Mouse (Mus musculus): ENCODE measurements around the gene Ppfia2. TPM values are rescaled to one million over a fixed set of nuclear protein-coding genes. Genes with fewer than 3 reads are reported as not detected.
A peak's percentile ranks its signal among the peaks of the same experiment; 100 is the strongest.

Gene Ppfia2
- total RNA-seq (2021): 1 to 10 TPM in 1 of 2 experiments, under 1 TPM in 1; 0.35 to 1.1 TPM
- long read RNA-seq, experiment 1: 0 reads
- long read RNA-seq, experiment 2: 0 reads

DNA sequence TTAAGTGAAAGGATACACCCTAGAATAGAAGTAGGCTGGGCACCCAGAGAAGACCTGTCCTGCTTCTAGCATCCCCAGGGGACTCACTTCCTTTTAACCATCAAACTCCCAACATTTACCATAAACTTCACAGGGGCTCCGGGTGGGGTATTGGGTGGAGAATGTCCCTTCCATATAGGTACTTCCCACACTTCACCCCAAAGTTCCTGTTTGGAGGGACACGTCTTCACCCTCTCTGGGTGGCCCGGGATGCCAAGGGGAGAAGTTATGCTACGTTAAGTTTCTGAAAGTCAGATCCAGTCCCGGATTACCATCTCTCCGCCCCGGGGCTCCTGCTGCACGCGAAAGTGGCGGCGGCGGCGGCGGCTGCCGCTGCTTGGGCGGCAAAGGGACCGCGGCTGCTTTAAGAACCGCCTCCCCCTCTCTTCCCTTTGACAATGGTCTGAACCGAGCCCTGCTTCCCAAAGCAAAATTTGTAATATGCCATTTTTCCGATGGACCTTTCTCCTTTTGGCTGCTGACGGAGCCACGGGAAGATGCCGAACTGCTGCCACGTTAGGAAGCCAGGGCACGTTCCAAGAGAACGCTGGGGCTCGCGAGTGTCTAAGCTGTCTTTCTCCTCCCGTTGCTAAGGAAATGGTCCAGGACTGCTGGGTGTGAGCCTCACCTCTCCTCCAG lies at the start of gene Ppfia2:
Ppfia2 (plus strand) TSS at position 485 of the 678 bp plus-strand sequence.
- DNase-seq: peak; percentile 18

DNA sequence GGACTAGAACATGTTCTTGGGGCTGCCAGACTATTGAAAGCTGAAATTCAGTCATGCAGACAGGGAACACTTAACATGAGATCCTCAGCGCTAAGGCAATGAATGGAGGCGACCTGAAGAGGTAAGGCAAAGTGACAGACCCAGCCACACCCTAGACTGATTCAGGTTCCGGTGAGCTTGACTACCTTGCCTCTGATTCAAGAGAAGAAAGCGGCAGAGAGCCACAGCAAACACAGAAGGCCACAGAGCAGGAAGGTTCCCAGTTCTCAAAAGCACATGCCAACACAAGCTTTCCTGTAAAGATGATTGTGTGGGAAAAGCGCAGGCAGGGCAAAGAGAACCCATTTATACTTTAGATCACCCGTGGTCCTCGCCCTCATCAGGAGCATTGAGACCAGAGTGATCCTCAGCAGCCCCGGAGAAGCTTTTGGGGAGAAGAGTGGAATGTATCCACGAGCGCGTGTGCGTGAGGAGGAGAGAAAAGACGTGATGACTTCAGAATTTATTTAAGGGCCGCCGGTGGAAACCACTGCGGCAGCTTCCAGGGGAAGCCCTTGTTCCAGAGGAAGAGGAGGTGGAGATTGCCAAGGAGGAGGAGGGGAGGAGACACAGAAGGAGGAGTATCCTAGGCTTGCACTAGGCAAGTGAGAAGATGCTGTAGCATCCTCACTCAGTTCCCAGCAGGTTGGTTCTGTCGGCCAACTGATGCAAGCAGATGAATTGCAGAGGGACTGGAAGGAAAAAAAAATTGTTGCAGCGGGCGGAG lies 1.0 kb upstream of the Ppfia2 start:
- no peak for DNase-seq

DNA sequence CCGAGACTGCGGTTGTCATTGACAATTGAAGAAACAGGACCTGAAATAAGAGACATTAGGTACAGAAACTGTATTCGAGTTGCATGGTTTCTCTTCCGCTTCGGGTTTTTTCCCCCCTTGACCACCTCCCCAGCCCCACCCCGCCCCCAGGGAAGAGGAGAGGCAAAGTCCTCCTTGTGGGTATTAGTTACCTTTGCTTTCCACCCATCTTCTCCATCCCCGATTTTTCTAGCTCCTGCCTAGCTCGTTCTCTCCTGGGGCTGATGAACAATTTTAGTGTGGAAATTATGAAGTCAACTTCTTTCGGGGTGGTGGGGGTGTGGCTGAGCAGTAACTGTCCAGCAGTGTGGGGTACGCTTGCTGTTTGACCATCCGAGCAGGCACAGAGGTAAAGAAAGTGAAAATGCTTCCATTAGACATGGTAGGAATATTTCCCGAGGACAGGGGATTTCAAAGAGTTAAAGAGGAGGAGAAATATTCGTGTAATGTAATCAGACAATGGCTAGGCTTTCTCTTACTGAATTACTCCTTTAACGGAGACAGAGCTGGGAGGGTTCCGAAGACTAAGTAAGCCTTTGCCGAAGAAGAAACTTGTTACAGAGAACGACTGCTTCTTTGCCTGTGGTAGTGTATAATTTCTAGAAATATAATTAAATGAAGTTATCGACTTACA lies 530 bp downstream of the Ppfia2 start:
- DNase-seq: no peak

DNA sequence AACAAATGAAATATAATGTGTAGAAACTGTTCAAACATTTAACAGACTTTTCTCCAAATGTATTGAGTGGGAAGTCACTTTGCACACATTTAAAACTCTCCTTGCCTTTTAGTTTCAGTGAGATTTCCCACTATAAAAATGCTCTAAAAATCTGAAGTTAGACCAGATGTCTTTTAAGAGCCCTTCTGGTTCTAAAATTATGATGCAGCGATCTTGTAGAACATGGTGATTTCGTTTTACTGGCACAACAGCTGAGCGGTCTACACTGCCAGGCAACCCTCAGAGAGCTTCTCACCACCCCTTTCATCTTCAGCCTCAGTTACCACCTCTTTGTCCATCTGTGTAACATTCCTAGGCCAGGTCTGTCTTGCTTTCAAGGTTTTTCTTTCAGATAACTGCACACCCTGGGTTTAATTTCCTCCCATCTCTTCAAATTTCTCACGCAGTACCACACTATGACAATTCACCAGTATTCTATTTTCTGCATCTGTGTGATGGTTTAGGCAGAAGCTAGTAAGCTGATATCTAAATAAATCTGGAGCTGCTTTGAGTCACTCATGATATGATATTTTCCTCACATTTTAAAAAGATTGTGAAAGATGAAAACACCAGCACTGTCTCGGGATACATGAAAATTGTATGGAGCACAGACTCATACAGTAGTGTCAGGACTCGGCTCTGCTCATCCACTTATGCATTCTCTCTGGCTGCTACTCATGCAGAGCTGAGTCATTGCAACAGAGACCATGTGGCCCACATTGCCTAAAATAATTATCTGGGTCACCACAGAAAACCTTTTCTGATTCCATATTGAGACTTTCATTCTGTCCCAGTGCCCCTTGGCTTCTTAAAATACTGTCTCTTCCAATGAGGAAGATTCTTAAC lies 39.4 kb downstream of the Ppfia2 start:
- no peak for DNase-seq

DNA sequence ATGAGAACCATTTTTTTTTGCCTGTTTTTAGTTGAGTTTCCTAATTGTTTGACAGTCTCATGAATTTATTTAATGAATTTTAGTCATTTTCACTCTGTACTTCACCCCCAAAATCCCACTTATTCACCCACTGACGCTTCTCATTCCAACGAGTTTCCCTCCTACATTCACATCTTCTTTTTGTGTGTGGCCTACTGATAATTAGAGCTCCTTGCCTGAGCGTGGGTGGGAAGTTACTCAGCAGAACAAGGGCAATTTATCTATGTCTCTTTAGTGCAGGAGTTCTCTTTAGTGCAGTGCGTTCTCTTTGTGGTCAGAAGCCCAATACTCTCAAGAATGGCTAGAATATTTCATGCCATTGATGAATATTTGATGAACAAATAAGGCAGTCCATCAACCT lies 95.9 kb downstream of the Ppfia2 start:
- DNase-seq: no peak

DNA sequence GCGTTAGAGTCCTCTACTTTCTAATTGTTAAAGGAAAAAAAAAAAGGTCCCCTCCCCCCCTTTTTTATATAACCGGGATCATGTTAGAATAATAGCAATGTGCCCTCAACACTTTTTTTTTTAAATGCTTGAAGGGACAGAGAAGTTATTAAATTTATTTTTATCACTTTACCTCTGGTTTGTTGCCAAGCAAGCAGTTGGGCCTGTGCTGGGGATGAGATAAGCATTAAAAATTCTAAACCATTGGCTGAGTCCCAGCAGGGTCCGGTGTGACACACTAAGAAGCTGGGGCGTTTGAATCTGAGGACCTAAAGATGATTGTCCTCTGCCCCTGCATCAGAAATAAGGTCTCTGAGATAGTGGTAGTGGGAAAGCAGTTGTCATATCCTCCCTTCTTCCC lies 114.9 kb downstream of the Ppfia2 start:
- DNase-seq: no peak

DNA sequence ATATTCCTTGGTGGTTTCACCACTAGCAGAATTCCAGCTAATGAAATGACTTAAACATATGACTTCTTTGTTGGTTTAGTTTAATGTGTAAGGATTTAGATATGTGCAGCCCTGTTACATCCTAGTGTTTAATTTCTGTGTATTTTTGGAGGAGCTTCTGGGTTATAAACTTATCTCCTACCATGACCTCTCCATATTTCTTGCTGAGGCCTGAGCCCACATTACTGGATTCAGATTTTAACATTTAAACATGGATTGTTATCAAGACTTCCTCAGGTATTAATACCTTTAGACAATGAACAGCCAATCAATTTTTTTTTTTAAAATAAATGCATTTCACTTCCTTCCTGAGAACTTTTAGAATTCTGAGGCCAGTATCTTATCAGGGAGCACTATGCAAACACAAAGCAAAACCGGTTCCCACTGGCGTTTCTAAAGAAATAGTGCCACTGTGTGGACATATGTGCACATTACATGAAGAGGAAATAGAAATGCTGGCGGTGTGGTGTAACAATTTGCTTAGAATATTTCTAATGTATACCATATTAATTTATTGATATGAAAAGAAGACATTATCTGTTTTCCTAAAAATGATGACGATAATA lies 115.4 kb downstream of the Ppfia2 start:
- no peak for DNase-seq

DNA sequence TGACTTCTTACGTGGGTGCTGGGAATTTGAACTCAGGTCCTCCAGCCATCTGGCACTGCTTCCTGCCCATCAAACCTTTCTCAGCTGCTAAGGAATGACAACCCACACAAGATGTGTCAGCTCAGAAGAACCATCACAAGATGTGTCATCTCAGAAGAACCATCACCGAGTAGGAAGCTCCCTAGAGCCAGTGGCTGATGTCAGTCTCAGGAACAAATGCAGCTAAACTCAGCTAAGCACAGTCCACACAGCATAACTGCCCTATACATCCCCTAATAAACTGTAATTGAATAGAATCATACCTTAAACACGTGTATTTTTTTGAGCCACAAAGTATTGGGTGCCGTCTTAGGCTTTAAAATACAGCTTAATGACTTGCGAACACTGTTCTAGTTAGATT lies 117.7 kb downstream of the Ppfia2 start:
- DNase-seq: no peak

DNA sequence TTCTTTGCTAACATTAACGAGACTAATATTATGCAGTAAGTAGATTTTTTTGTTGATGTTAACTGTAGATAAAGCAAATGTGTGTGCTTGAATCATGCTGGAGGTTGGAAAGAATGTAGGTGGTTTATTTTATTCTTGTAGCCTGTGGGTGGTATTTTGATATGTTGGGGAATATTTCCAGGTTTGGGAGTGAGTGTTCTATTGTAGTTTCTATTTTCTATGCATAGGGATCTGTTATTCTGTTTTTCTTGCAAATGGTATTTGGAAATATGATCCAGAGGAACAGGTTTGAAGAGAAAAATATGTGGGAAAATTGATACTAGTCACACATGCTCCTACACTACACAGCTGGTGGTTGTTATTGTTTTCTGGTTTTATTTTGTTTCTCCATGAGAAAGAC lies 120.8 kb downstream of the Ppfia2 start:
- no peak for DNase-seq

DNA sequence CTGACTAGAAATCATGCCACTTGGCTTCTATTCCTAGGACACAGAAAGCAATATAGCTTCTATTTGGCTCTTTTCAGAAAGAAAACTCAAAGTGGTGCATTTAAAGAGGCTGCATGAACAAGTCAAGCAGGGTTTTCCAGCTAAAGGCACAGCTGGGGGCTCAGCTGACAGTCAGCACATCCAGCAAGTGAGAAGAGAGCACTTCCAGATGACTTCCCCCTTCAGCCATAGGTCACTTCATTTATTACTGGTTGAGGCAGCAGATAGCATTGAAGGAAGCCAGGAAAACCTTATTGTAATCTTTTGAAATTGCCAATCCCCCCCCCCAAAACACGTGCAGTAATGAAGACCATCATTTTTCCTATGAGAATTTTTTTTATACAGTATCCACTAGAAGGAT lies 126.8 kb downstream of the Ppfia2 start:
- no peak for DNase-seq

DNA sequence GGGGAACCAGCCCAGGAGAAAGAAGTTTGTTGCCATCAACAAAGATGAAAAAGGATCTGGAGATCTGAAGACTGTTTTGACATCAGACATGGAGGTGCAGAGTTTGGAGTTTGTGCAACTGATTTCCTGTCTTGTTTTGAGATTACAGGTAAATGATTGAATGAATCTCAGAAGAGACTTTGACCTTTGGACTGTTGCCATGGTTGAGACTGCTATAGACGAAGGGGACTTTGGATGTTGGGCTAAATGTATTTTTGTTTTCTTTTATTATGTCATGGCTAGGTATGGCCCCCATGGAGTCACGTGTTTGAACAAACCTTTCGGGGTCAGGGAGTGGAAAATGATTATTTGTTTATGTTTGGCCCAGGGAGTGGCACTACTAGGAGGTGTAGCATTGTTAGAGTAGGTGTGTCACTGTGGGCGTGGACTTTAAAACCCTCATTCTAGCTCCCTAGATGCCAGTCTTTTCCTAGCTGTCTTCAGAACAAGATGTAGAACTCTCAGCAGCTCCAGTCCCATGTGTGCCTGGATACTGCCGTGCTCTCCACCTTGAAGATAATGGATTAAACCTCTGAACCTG lies 133.3 kb downstream of the Ppfia2 start:
- DNase-seq: no peak

DNA sequence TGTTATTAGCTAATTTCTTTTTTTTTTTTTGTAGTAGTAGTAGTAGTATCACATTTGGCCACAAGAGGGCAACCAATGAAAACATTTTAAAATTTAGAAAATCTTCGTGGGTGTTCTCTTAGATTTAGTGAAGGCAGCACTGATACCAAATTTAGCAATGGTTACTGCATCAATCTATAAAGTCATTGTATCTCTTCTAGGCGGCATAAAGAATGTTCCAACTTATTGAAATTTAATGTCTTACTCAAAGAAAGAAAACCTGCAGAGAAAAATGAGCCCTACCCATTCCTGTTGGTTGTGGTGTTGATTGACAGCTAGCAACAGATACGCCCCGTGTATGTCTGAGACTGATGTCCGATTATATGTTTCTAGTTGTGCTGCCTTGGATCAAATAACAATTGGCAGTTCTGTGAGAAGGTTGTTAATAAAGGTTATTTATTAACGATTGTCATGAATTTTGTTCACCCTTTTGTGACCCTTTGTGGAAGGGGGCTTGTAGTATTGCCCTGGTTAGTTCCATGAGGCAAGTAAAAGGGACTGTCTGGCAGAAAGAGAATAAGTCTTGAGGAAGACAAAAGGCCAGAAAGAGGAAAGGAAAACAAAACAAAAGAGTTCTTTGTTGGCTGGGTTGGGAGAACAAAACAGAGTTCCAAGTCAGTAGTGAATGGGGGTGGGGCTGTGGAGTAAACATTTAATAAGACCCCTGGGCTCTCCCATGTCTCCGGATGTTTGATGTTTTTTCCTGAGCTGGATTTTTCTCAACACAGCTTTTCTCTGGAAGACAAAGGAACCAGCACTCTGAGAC lies 139.2 kb downstream of the Ppfia2 start:
- DNase-seq: no peak

DNA sequence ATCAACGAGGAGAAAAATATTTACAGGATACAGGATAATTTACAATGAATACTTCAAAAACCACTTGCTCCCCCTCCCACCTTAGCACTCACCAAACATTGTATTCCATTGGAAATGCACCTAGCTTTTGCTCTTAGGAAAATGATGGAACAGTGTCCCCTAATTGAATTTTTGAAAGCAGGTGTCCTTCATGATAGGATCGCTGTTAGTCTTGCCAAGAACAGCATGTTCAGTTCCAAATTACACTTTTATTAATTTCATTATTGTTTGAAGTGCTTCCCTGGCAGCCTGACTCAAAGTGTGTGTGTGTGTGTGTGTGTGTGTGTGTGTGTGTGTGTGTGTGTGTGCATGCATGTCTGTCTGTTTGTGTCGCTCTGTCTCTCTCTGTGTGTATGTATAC lies 140.1 kb downstream of the Ppfia2 start:
- DNase-seq: no peak

DNA sequence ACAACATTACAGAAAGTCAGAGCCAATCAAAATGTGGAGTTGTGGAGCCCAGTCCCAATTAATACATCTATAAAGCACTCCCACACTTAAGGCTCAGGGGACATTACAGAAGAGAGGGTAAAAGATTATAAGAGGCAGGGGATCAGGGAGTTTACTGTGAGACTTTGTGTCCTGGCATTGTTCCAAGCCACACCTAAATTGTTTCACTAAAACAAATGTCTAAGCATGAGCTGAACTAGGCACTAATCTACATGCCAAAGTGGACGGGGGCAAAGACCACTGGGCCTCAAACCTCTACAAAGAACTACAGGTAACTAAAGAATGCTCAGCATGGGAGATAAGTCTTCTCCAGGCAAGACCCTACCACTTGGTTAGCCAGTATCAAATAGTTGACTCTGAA lies 148.1 kb downstream of the Ppfia2 start:
- DNase-seq: no peak

DNA sequence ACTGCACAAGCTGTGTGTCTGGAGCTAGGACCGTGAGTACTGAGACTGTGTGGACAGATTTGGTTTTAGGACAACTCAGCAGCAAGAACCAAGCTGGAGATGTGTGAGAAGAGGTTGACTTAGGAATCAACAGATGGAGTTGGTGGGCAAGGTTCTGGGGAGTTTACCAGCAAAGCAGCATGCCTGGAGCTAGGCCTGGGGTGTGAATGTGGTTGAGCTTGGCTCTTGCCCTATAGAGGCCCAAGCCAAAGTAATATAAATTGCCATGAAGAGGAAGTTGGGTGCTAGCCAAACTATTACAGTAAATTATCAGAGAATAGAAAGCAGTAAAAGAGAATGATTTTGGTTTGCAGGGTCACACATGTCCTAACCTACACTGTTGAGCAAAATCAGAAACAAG lies 150.8 kb downstream of the Ppfia2 start:
- no peak for DNase-seq

DNA sequence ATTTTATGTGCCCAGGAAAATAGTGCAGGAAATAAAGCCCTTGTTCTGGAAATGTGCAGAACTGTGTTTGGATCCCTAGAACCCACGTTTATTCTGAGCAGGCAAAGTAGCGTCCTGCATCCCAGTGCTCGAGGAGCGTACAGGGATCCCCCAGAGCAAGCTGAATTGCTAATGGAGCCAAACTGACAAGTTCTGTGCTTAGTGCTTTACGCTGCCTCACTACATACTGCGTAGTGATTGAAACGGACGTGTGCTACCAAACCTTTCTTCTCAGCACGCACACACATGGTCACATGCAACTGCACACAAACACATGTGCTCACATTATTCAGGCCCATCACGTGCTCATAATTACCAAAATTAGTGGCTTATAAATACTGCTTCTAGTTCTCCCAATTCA lies 153.2 kb downstream of the Ppfia2 start:
- DNase-seq: no peak

DNA sequence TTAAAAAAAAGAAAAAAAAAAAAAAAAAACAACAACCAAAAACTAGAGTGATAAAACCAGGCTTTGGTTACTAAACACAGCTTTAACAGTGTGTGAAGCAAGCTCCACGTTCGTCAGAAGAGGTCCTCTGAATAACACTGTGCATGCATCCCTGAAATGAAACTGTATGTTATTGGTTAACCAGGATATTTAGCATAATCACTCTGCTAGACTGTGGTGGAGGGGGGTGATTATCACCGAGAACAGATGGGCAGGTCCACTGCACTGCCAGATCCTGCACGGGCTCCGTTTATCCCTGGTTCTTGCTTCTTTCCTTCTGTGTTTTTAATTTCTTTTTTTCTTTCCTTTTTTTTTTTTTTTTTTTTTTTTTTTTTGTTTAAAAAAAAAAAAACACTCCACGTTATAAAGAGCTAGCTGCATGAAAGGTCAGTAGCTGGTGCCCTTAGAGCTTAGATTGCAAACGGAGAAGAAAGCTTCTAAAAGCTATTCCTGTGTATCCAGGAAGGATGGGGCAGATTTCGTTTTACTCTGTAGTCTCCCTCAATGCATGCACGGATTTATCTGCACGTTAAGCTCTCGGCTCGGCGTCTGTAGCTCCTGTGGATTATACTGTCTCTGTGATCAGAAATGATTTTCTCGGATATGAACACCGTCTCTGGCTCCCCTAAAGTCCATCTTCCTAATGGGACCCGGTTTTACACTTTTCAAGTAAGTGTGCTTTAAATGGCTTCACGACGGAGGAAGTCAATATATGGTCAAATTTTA lies 162.2 kb downstream of the Ppfia2 start:
- DNase-seq: no peak

DNA sequence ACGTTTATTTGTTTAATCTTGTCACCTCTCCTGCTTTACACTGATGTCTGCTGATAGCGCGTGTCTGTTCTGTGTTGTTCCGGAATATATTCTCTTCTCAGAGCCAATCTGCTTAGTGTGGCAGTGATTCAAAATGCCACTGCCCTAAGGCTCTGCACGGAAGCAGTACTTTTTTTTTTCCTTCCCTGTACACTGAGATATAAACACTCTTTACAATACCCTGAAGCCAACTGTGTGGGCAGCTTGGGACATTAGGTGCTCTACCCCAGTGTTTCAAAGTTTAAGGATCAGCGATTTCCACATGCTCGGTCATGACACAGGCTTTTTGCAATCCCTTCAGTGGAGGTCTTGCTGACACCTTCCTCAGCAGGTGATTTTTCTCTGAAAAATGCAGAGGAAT lies 163.8 kb downstream of the Ppfia2 start:
- DNase-seq: no peak

DNA sequence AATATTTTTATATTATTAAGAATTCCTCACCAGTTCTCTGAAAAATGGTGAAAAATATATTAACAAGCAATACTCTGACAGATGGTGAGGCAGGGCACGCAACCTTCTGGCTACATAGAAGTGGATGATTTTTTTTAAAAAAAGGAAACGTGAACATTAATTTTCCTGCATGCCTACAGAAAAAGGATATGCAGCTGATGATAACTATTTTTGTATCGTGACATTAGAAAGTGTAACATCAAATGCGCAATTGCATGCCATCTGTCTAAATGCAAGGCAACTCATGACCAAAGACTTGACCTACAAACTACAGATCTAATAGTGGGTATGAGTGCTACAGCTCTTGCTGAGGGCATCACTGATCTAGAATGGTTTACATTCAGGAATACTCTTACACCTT lies 182.1 kb downstream of the Ppfia2 start:
- no peak for DNase-seq

DNA sequence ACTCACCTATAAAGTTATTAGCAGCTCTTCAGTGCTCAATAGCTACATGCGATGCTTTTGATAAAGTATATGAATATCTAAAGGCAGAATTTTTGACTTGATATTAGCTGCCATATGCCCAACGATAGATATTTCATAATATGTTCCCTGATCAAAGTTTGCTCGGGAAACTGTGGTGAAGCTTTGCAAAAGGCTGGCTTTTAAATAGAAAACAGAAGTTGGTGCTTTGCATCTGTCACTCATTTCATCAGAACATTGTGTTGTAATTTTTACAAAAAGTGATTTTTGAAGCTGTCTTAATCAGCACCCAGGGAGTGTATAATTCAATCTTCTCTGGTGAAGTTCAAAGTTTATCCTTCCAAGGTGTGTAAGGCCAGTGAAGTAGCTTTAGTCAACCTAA lies 195.1 kb downstream of the Ppfia2 start:
- no peak for DNase-seq
